Comparison of ENCODE assay signal across 10 mouse cellular contexts in genomic region chr3:57619718-57620117, GRCm38 (mm10). TPM values are rescaled to one million over a fixed set of nuclear protein-coding genes. Genes with fewer than 3 reads are reported as not detected.
A peak's percentile ranks its signal among the peaks of the same experiment; 100 is the strongest.
DNase-seq lines count a peak whose midpoint lies in the region; ATAC-seq and TF ChIP-seq lines count a peak whose summit lies in the region.
"Had no signal": no experiment of that assay in that cellular context is flagged by ENCODE, and none has a peak within 500 bp of the region (broad histone marks: within the 10 kb centered on the region; RNA-seq: fewer than 3 reads in every experiment).

No protein-coding gene starts in this region.

- no peaks in the 10 kb centered on the region for H3K36me3 ChIP-seq in liver, adult 2 months (ENCODE audit: control insufficient read depth, insufficient read depth, low read length)
- no peaks in the 10 kb centered on the region for H3K36me3 ChIP-seq in liver, embryonic 11.5 days (ENCODE audit: control insufficient read depth, insufficient read depth, low read length)
- H3K36me3 ChIP-seq: embryonic facial prominence, embryonic 12.5 days had no signal

- no peaks in the 10 kb centered on the region for H3K4me1 ChIP-seq in liver, adult 2 months (ENCODE audit: control insufficient read depth, insufficient read depth, low read length)
- no peaks in the 10 kb centered on the region for H3K4me1 ChIP-seq in liver, embryonic 11.5 days (replicated peaks; ENCODE audit: control insufficient read depth, insufficient read depth, low read length)
- H3K4me1 ChIP-seq: embryonic facial prominence, embryonic 12.5 days had no signal

- DNase-seq in cerebellum, postnatal 10 days = peak; percentile 29 to 31
- DNase-seq in cerebellum, adult 9-10 months = no peak
- DNase-seq in liver, adult 2 months (ENCODE audit: extremely low read depth, low read depth, low spot score) = peak; percentile 53
- no peak for DNase-seq in liver, embryonic 11.5 days (ENCODE audit: low spot score)
- peak; percentile 46 for DNase-seq in R1 (ENCODE audit: low read depth, low spot score)
- DNase-seq in kidney, postnatal 25 days = peak; percentile 52 to 74
- DNase-seq in urinary bladder, postnatal 36 days (ENCODE audit: low spot score in 2 of 2) = no peak
- no peak for DNase-seq in ovary, adult 18-20 months (ENCODE audit: low spot score)

- H3K27ac ChIP-seq in liver, adult 2 months (replicated peaks; ENCODE audit: insufficient read depth, low read depth, low read length) = no peak overlapping the region
- no peak overlapping the region for H3K27ac ChIP-seq in liver, embryonic 11.5 days (ENCODE audit: low read depth, low read length)
- H3K27ac ChIP-seq: embryonic facial prominence, embryonic 12.5 days had no signal

- no peaks in the 10 kb centered on the region for H3K9me3 ChIP-seq in liver, embryonic 11.5 days (ENCODE audit: control insufficient read depth, low read length)
- H3K9me3 ChIP-seq: embryonic facial prominence, embryonic 12.5 days had no signal

- 54% methylated on average over 4 of the region's 4 CpGs for WGBS in liver, adult 2 months
- 72% methylated on average over 4 of the region's 4 CpGs for WGBS in liver, embryonic 11.5 days

- peak; percentile 57; the same call in 1 of the 2 replicates for TF ChIP-seq CTCF in liver, adult 2 months (IDR thresholded peaks at IDR 0.05; ENCODE audit: low read depth, low read length)

- H3K27me3 ChIP-seq in liver, adult 2 months (ENCODE audit: control insufficient read depth, insufficient read depth, low read length) = no peaks in the 10 kb centered on the region
- no peaks in the 10 kb centered on the region for H3K27me3 ChIP-seq in liver, embryonic 11.5 days (replicated peaks; ENCODE audit: control insufficient read depth, insufficient read depth, low read length)
- H3K27me3 ChIP-seq: embryonic facial prominence, embryonic 12.5 days had no signal

- no peak overlapping the region for H3K4me2 ChIP-seq in liver, embryonic 11.5 days
- H3K4me2 ChIP-seq: embryonic facial prominence, embryonic 12.5 days had no signal

- no peak overlapping the region for H3K9ac ChIP-seq in liver, adult 2 months (ENCODE audit: low read depth, low read length)
- no peak overlapping the region for H3K9ac ChIP-seq in liver, embryonic 11.5 days (ENCODE audit: low read depth, low read length)
- H3K9ac ChIP-seq: embryonic facial prominence, embryonic 12.5 days had no signal

- no peaks in the 10 kb centered on the region for H3K79me2 ChIP-seq in liver, adult 2 months (ENCODE audit: control insufficient read depth, insufficient read depth, low read length)

- ATAC-seq in liver, embryonic 11.5 days (replicated peaks; ENCODE audit: low FRiP score) = no peak

- no peak for TF ChIP-seq POLR2A in liver, adult 2 months (IDR thresholded peaks at IDR 0.05; ENCODE audit: extremely low read depth, insufficient read depth, low read length)

- H3K4me3 ChIP-seq in liver, adult 2 months (ENCODE audit: insufficient read depth, low read depth, low read length) = no peak overlapping the region
- H3K4me3 ChIP-seq in liver, embryonic 11.5 days (ENCODE audit: low read depth, low read length) = no peak overlapping the region
- H3K4me3 ChIP-seq: embryonic facial prominence, embryonic 12.5 days; myocyte had no signal

RNA-seq across cellular contexts. Expression of gene Commd2, which starts 31.8 kb away (rescaled TPM):
- total RNA-seq in liver, adult 2 months (2014; rRNA removed) = 17.3 and 21.2 TPM in 2 replicates
- 13.4 and 13.9 TPM in 2 replicates for polyA plus RNA-seq in liver, adult 2 months (2012; rRNA removed)
- polyA plus RNA-seq in liver, embryonic 11.5 days (2014; fragmentation: Nextera tagmentation; extraction: Ambion mirVana) = 69.7 and 70.6 TPM in 2 replicates

RNA-seq across cellular contexts. Expression of gene Wwtr1, which starts 44.0 kb away (rescaled TPM):
- total RNA-seq in liver, adult 2 months (2014; rRNA removed) = 10.5 and 11.9 TPM in 2 replicates
- polyA plus RNA-seq in liver, adult 2 months (2012; rRNA removed) = 4.9 and 5.4 TPM in 2 replicates
- polyA plus RNA-seq in liver, embryonic 11.5 days (2014; fragmentation: Nextera tagmentation; extraction: Ambion mirVana) = 3.9 and 5.1 TPM in 2 replicates

Comparison
In these comparisons a context has a peak if more than half of its experiments do, and no peak if none do; other contexts are left out.
1. DNase-seq: peak in cerebellum, postnatal 10 days (2 of 2), liver, adult 2 months (single experiment), R1 (single experiment) and kidney, postnatal 25 days (2 of 2); none in cerebellum, adult 9-10 months (single experiment), liver, embryonic 11.5 days (single experiment), urinary bladder, postnatal 36 days (0 of 2) and ovary, adult 18-20 months (single experiment).